Mouse (Mus musculus) thymus, adult 2 months (tissue): ENCODE measurements around the gene BC051665.

ENCODE experiments used
- CTCF ChIP-seq: fragments of 200-500 bp; IDR thresholded peaks from 2 replicates; pipeline ENCODE4 v1.5.1; 2012; ENCODE audit warnings: mild to moderate bottlenecking, control low read depth, low read length, moderate library complexity, borderline replicate concordance; ENCODE audit not compliant: control insufficient read depth, poor library complexity, insufficient read depth; ENCODE audit errors: extremely low read depth
- POLR2A ChIP-seq: fragments of 200-500 bp; IDR thresholded peaks from 2 replicates; pipeline ENCODE4 v1.6.1; 2012; ENCODE audit warnings: mild to moderate bottlenecking, low read length, control low read depth, moderate library complexity; ENCODE audit not compliant: control insufficient read depth, poor library complexity, insufficient read depth; ENCODE audit errors: extremely low read depth

DNA sequence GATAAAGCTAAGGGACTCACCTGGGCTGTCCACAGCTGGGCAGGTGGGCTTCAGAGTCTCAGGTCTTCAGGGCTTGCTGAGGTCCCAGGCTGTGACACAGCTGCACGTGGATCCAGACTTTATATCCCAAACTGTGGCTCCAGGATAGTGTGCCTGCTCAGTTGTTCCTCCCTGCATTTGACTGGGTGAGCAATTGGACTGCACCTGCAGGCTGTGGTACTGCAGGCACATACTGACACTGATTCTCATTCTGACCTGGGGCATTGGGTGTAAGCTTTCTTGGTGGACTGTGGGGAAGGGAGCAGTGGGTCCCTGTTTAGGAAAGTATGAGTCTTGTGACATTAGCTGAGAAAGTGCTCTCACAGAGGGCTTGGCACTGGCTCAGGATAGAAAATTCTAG is 16.6 kb upstream of the BC051665 start, which contains the start of gene Ctsll3:
- TF ChIP-seq CTCF, result no peak
- TF ChIP-seq POLR2A, result no peak
